Mouse (Mus musculus) Muller cell, postnatal 12 days (primary cell): ENCODE measurements around the gene Tomt.
"Not testable (repeated sequence)": the region's sequence is repeated elsewhere in the genome, so short reads cannot be mapped to it uniquely, and the experiment has no call there.

Experiments used
- DNase-seq: peaks from one replicate; pipeline ENCODE4 v3.0.0-alpha.2; 2015; ENCODE audit errors: inconsistent ontology term

The Tomt gene

GRCm38 (mm10) chr7:101906287-101906681 is at the start of gene Tomt:
Tomt (minus strand) TSS chr7:101906359.
- no peak for DNase-seq

- peak; percentile 51 for DNase-seq
Observed at GRCm38 (mm10) chr7:101955862-101956261, 49.7 kb upstream of the Tomt start.

GRCm38 (mm10) chr7:101955276-101955675 is 49.1 kb upstream of the Tomt start:
- no peak for DNase-seq

- no peak for DNase-seq
Observed at GRCm38 (mm10) chr7:101954163-101954562, 48.0 kb upstream of the Tomt start.

GRCm38 (mm10) chr7:101952098-101952497 is 45.9 kb upstream of the Tomt start:
- no peak for DNase-seq

- no peak for DNase-seq
Observed at GRCm38 (mm10) chr7:101951648-101952047, 45.5 kb upstream of the Tomt start.

GRCm38 (mm10) chr7:101949008-101949407 is 42.8 kb upstream of the Tomt start:
- DNase-seq, result not testable (repeated sequence)

- no peak for DNase-seq
Observed at GRCm38 (mm10) chr7:101939758-101940157, 33.6 kb upstream of the Tomt start.

- no peak for DNase-seq
Observed at GRCm38 (mm10) chr7:101938348-101938747, 32.2 kb upstream of the Tomt start.

- no peak for DNase-seq
Observed at GRCm38 (mm10) chr7:101937569-101937968, 31.4 kb upstream of the Tomt start.

GRCm38 (mm10) chr7:101936996-101937395 is 30.8 kb upstream of the Tomt start:
- no peak for DNase-seq

GRCm38 (mm10) chr7:101935957-101936356 is 29.8 kb upstream of the Tomt start:
- no peak for DNase-seq

GRCm38 (mm10) chr7:101933751-101934240 is 27.6 kb upstream of the Tomt start, which contains the start of the genes Lrrc51 and Numa1:
Lrrc51 (minus strand) TSS chr7:101933895.
Numa1 (plus strand) TSS chr7:101934111.
- peak; percentile 98 for DNase-seq

- peak; percentile 51 for DNase-seq
Observed at GRCm38 (mm10) chr7:101933300-101933699, 27.1 kb upstream of the Tomt start.

GRCm38 (mm10) chr7:101932551-101932950 is 26.4 kb upstream of the Tomt start:
- no peak for DNase-seq

- no peak for DNase-seq
Observed at GRCm38 (mm10) chr7:101928093-101928492, 21.9 kb upstream of the Tomt start.

- not testable (repeated sequence) for DNase-seq
Observed at GRCm38 (mm10) chr7:101925892-101926291, 19.7 kb upstream of the Tomt start.

GRCm38 (mm10) chr7:101918071-101918470 is 11.9 kb upstream of the Tomt start:
- peak; percentile 61 for DNase-seq

GRCm38 (mm10) chr7:101911982-101912381 is 5.8 kb upstream of the Tomt start:
- DNase-seq, result no peak

- DNase-seq, result no peak
Observed at GRCm38 (mm10) chr7:101910138-101910537, 4.0 kb upstream of the Tomt start.

- DNase-seq, result peak; percentile 49
Observed at GRCm38 (mm10) chr7:101908367-101908766, 2.2 kb upstream of the Tomt start.

GRCm38 (mm10) chr7:101906696-101907095 is 537 bp upstream of the Tomt start:
- peak; percentile 4 for DNase-seq

- DNase-seq, result peak; percentile 99
Observed at GRCm38 (mm10) chr7:101905561-101906286, 435 bp downstream of the Tomt start, which contains the start of gene Lamtor1. Lamtor1 (plus strand) TSS chr7:101905904.
